Mouse (Mus musculus) bone marrow, adult 2 months (tissue): ENCODE data around the gene Snrnp35.

Source experiments
- CTCF ChIP-seq: fragments of 200-500 bp; IDR thresholded peaks from 2 replicates; pipeline ENCODE4 v1.5.1; 2011; ENCODE audit warnings: low read length, control low read depth; ENCODE audit not compliant: control insufficient read depth, insufficient read depth
- POLR2A ChIP-seq: fragments of 200-500 bp; IDR thresholded peaks from 2 replicates; pipeline ENCODE4 v1.6.1; 2011; ENCODE audit warnings: low read depth, mild to moderate bottlenecking, control low read depth, low read length, borderline replicate concordance; ENCODE audit not compliant: control insufficient read depth

DNA sequence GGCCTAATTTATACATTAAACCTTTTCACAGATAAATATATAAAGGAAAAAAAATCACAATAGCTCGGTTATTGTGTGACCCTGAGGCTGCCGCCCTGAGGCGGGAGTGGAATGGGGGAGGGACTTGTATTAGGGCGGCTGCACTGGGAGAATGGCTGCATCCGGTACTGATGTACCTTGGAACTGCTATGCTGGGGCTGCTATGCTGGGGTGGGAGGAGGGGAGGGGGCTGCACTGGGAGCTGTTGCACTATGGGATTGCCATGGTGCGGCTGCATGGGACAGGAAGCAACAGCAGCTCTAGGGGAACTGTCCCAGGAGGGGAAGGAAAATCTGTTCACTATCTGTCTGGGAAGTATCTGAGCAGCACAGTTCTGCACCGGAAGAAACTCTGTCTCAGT is 49.5 kb downstream of the Snrnp35 start:
- no peak for TF ChIP-seq POLR2A
- TF ChIP-seq CTCF = no peak
